Mouse (Mus musculus): ENCODE results near the gene Tufm.
"Not testable (repeated sequence)": the region's sequence is repeated elsewhere in the genome, so short reads cannot be mapped to it uniquely, and the experiment has no call there.

Tufm gene

DNA sequence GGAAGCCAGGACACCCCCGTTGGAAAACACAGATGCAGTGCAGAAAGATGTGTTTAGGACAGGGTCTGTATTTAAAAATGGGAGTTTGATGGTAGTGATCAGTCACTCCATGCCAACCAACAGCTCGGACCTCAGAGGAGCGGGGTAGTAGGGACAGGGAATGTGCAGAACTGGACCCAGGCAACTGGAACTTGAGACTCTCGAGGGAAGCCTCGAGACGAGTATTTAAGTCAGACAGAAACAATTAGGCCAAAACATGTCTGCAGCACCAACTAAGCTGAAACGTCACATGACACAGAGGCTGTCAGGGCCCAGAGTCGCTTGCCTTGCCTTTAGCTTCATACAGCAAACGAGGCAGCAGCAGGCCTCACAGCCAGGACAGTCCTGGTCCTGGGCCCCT, 21.0 kb upstream of the Tufm start:
- no peak for DNase-seq

DNA sequence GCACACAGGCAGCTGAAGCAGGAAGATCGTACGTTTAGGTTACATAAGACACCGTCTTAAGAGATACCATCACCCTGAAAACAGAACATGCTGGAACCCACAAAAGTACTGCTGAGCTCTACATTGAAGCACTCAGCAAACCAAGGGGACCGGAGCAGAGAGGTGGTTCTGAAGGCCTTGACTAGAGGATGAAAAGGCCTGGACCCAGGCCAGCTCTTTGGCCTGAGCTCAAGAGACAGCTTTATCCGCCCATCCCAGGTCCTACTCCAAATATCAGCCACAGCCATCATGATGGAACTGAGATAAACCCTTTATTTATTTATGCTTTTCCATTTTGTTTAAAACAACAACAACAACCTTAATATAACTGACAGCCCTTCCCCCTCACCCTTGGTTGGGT, 20.5 kb upstream of the Tufm start:
- DNase-seq = no peak

DNA sequence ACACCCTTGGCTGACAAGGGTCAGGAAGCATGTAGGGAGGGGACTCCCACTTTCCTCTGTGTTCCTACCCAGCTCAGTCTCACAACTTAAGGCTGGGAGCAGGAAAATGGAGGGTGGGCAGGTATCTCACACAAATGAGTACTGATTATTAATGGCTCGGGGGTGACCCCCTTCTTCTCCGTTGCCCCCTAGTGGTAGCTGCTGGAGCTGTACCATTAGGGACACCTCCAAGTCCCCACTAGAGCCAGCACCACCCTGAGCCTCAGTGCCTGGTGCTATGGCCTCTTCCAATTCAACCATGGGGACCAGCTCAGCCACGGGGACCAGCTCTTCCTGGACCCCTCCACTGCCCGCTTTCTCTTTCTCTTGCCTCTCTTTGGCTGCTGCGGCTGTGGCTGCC, 19.9 kb upstream of the Tufm start:
- no peak for DNase-seq

DNA sequence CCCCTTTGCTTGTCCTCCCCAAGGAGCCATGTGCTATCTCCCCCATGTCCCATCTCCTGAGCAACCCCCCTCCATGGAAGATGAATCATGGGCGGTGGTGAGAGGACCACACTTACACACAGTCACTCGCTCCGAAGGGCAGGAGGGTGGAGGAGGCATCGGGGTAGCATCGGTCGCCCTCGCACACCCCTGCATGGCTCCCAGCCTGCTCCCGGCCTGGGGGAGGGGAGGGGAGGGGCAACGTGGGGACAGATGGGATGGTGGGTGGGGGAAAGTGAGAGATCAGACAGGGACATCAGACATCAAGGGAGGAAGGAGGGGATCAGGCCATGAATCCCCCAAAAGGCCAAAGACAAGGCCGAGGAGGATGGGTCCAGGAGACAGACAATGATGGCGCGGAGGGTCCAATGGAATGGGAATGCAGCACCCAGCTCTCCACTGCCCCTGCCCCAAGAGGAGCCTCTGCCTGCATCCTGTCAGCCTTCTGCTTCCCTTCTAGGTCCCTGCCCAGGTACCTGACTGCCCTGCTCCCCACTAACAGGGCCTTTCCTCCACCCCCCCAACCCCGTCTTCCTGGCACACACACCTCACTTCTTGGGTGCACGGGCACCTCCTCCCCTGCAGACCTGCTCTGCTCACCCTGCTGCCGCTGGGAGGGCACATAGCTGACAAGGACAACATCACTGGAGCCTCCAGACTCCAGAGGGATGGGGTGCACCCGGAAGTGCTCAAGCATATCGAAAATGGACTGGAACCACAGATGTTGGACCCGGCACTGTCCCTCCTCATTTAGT, 19.1 kb upstream of the Tufm start:
- DNase-seq = no peak

DNA sequence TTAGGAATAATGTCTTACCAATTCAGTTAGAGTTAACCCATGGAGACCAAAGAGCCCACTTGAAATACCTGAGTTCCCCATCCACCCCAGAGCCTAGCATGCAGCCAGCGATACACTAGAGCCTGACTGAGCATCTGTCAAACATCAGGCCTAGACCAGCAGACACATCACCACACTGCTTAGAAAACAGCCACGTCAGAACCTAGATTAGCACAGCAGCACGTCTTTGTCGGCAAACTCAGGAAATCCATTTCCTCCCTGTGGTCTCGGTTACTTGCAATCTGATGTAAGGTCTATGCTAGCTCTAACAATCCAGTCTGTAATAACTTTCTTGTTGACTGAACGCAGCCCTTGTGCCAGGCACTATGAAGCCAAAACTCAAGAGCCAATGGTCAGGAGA, 17.1 kb upstream of the Tufm start:
- DNase-seq = no peak

DNA sequence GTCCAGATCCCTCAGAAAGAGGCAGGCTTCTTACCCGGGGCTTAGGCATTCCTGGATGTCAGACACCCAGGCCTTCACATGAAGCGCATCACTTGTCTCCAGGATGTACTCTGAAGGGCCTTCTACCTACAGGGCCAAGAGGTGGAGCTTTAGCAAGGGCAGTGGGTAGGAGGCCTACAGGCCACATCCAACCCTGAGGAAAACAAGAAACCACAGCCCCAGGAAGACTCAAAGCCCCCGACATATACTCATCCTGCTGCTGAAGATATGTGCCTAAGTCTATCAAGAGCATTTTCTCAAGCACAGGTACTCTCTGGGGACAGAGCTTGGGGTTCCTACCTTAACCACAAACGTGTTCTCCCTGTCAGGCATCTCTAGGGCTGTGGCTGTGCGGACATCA, 15.8 kb upstream of the Tufm start:
- no peak for DNase-seq

DNA sequence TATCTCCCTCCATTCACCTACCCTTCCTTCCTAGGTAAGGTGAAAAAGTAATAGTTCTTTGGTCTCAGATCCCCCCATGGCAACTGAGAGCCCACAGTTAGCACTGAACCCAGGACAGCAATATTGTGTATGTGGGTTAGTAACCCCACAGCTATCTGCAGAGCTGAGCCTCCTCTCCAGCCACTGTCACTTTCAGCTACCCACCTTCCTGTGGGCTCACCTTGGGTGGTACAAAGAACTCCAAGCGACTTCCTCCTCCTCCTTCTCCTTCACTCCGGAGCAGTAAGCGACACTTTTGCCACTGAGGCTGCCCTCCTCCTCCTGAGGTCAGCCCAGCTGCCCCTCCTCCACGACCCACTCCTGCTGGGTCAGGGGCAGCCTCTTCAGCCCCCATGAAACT, 15.3 kb upstream of the Tufm start:
- DNase-seq = no peak

DNA sequence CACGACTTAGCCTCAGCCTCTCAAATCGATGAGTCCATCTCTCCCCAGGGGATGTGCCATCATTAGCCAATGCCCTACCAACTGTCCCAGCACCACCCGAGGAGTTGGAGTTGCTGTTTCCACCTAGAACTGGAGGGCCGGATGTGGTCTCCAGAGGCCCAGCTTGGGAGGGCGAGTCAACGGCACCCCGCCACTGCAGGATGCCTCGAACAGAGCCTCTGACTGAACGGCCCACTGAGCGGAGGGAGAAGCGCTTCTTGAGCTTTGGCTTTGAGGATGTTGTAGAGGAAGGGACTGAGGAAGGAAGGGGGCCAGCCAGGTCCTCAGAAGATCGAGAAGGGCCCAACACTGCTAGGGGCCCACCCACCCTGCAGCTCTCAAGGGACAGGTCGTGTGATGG, 14.9 kb upstream of the Tufm start:
- no peak for DNase-seq

DNA sequence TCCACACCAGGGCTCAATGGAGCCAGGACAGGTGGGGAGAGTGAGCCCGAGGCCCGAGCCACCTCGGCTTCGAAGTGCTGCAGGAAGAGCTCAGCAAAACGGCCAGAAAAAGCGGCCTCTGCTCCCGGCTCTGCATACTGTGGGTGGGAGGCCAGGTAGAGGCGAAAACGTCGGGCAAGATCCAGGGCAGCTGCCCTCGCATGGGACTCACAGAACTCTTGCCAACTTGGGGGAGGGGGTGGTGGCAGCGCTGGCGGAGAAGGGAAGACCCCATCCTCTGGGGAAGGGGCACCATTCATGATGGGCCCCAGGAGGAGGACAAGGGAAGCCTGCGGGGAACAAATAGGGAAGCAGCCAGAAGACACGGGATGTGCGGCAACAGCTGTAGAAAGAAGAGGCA, 14.4 kb upstream of the Tufm start:
- no peak for DNase-seq

DNA sequence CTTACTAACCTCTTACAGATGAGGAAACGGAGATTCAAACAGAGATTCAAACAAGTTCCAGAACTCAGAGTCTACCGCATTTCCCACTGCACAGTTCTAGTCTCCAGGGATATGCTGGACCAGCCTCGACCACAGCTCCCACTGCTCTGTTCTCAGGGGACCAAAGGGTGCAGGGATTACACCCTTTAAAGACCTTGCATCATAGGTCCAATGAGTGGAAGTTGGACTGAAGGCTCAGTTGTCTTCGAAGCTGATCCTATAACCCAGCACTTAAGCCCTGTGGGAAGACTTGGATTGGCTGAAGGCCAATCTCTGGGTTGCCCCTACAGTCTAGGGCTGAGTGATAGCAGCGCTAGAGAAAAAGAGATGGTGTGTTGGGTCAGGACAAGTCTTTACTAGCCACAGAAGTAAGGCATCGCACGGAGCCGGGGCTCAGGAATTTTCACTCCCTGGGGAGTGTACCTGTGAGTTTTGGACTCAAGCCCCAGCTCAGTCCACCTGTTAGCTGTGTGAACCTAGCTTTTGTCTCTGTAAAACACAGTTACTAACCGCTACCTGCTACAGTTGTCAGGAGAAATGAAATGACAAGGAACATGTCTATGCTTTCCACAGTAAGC, 13.6 kb upstream of the Tufm start:
- DNase-seq = no peak

DNA sequence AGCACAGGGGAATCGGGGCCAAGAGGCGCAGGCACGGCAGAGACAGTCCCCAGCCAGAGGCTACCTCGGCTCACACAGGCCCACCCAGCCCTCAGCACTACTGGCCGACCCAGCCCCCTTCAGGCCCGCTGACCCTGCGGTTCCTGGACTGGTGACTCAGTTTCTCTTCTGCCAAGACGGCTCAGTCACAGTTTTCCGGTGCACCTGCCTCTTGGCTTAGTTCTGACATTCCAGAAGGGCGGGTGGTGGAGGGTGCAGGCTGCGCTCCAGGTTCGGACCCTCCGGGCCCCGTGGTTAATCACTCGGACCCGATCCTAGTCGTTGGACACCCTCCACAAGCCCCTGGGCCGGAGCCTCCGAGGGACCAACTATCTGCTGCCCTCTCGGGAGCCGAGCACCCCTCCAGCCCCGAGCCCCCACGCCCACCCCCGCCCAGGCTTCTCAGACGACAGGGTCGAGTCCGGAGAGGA, 12.6 kb upstream of the Tufm start:
- no peak for DNase-seq

DNA sequence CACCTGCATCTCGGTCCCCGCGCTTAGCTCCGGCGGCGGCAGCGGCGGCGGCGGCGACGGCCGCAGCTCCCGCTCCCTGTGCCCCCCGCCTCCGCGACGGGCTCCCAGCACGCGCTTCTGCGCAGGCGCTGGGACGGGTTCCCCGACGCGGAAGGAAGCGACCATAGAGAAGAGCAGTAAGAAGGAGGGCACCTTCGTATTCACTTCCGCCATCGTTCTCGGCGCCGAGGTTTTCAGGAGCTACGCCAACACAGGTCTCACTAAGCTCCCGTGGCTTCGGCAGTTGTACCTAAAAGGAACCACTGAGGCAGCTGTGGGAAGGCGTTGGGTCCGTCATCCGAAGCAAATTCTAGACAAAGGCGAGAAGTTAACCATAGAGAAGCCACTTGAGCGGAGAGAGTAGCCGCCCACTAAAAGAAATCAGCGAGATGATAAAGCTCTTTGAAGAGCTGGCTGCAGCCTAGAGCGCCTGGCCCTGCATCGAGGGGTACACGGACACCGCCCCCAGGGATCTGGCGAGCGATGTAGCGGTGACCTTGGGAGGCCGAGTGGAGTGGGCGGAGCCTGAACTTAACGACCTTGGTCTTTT, 12.1 kb upstream of the Tufm start, which contains the start of gene Sh2b1:
Gene Sh2b1 (minus strand): TSS at position 432 of the 589 bp plus-strand sequence.
- peak; percentile 93 for DNase-seq

DNA sequence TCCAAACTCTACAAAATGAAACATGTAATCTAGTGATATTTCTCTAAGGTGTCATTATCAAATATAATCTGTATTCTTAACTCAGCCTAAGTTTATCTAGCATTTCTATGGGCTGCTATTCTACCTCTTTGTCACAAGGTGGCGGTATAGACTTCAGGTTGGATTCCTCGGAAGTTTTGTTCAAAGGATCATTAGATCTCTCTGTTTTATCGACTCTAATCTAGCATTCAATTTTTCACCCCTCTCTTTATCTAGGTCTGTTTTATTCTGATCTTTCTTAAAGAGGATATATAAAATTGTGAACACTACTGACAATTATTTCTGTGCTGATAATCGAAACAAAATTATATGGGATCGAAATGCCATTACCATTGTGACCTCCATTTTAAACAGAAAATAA, 5.5 kb upstream of the Tufm start:
- DNase-seq = no peak

DNA sequence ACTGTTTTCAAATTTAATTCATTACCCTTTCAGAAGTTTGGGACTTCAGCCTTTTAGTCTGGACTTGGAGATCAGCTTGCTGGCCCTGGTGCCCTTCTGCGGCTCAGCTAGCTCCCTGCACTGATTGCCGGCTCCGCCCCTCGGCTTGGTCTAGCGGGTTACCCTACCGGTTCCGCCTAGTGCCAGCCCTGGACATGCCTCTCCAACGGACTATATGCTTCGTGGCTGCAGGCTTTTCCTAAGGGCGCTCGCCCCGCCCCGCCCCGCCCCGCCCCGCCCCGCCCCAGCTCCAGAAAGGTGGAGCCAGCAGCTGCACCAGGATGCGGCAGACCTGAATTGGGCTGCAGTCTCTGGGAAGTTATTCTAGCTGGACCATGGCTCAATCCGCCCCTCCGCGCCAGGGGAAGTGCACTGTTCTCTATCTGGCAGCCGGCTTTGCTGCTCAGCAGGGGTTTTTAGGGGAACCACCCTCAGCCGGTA, 4.7 kb upstream of the Tufm start:
- DNase-seq = peak; percentile 80

DNA sequence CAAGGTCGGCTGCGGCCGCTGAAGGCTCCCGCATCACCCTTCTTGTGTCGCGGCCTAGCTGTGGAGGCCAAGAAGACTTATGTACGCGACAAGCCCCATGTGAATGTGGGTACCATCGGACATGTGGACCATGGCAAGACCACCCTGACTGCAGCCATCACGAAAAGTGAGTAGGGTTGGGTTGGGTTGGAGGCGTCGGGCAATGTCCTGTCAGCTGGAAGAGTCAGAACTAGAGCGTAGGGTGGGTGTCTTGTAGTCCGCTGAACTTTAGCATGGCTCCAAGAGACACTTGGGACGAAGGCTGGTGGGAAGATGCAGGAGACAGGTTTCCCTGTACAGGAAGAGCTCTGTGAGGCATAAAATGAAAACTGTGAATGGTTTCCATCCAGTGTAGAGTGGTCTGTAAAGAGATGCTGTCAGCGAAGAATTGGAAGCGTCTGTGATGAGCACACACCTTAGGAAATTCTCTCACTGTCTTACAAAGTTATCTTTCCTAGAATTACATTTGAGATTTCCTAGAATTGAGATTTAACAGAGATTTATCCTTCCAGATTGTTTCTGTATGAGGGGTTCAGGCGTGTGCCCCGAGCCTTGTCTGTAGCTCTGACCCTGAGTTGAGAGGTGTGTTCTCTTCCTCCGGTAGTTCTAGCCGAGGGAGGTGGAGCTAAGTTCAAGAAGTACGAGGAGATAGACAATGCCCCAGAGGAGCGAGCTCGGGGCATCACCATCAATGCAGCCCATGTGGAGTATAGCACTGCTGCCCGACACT, 640 bp downstream of the Tufm start:
- DNase-seq = not testable (repeated sequence)

DNA sequence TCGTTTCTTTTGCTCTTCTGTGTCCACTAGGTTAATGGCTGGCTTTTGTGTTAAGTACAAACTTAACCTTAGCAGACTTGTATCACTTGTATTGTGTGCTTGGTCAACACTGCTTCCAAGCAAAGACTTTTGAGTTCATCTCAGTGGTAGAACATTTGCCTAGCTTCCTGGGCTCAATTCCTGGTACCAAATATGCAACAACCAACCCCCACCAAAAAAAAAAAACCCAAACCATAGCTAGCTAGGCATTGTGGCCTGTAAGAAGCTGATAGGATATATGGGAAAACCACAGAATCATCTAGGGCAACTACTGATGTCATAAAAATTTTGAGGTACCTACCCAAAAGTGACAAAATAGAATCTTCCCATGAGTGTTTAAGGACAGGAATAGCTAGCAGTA, 3.8 kb downstream of the Tufm start:
- no peak for DNase-seq

DNA sequence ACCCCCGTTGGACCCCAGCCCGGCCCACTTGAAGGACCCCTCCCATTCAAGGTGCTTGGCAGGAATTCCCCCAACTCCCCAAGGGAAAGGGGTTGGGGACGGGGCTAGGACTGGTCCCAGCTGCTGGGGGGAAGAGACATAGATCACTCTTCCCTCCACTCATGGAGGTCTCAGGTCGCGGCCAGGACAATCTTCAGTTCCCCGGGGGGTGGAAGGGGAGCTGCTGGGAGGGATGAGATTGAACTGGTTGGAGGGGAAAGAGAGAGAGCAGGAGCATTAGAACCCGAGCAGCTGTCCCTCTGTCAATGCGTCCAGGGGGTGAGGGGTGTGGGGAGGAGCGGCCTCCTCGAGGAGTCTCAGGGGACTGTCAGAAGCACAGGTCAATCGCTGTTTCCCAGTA, 4.8 kb downstream of the Tufm start:
- no peak for DNase-seq

DNA sequence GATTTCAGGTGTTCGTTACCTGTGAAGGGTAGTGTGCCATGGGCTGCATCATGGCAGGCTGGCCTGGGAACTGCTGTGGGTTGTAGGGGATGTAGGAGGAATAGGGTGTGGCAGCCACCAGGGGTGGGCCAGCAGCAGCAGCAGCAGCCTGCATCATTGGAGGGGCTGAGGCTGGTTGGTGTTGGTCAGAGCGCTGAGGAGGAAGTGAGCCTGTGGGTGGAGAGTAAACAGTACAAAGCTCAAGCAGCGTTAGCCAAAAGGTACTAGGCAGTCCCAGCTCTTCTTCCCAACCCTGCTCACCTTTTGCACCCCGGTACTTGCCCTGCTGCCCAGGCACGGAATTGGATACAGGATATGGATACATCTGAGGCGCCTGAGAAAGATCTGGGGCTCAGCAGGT, 7.0 kb downstream of the Tufm start:
- DNase-seq = no peak

DNA sequence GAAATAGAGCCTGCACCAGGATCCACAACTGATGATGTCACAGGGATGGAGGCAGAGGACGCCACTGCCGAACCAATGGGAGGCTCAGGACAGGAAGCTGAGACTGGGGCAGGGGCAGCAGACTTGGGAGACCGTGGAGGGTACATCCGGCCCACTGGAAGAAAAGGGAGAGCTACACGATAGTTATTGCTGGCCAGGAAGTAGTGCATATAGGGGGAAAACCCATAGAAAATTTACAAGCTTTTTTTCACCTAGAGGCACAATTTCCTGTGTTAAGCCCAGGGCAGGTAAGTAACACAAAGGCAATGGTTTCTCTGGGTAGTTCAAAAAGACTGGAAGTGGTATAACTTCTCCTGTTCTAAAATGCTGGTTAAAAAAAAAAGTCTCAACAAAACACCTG, 9.3 kb downstream of the Tufm start:
- no peak for DNase-seq

DNA sequence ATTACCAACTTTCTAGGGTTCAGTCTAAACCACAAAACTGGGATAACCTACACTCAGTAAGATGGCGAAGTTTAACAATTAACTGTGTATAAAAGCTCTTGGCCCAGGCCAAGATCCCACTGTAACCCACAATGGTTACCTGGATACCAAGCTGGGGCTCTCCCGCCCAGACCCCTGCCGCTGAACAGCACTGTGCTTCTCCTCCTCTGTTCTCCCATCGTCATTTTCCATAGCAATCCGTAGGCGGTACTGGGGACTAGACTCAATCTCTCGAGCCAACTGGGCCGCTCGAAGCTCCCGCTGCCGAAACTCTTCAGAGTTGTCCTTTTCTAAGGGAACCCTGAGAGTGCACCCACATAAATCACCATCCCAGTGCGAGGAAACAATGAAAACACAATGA, 10.8 kb downstream of the Tufm start:
- DNase-seq = no peak

DNA sequence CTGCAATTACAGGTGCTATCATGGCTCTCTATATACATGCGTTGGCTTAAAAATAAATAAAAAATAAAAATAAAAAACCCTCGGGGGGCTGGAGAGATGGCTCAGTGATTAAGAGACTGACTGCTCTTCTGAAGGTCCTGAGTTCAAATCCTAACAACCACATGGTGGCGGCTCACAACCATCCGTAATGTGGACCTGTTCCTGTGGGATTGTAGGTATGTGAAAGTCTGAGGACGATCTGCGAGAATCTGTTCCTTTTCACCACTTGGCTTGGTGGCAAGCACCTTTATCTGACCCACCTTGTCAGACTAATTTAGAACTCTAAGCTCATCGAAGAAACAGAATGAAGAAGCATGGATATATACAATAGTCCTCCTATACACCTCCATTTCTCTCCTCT, 12.3 kb downstream of the Tufm start:
- DNase-seq = no peak

DNA sequence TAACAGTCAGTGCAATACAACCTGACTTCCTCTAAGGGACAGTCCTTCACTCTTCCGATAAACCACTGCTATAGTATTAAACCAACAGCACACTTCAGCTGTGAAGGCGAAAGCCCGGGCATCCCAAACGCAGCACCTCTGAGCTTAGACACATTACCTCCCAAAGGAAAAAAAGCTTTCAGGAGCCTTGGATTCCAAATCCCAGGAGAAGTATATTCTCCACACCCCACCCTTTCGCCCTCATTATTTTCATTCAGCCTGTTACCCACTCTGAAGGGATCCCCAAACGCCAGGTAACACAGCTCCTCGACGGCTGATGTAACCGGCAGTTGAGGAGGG, 14.5 kb downstream of the Tufm start:
- no peak for DNase-seq

DNA sequence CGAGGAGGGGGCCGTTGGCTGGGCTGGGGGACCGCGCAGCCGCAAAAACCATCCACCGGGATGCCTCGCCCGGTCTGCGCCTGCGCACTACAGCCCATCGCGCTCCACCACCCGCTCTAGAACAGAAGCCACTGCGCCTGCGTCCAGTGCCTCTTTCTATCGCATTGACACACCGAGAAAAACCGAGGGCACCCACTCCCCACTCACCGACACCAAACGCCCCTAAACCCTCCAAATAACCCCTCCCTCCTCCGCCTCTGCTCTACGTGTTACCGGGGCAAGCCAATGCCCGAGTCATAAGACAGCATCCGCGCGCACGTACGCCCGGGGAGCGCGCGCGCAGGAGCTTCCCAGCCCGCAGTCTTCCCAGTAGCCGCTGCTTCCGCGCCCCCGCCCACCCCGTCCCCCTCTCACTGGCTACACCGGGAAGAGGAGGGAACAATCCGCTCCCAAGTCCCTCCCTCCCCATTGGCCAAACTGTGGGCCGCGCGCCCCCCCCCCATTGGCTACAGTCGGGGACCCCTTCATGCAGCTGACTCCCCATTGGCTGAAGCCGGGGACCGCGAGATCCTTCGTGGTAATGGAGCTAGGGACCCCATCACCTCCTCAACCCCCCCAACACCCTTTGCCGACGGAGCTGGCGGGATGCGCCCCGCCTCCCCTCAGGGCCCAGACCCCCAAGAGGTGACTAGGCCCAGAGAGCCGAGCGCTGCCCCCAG, 15.0 kb downstream of the Tufm start:
- peak; percentile 96 for DNase-seq

Measured in layer of hippocampus, adult 9-11 months (tissue).